Mouse (Mus musculus) thymus, postnatal 4 days (tissue): Measurements from ENCODE around the gene Ift43.

Source experiments
- DNase-seq: peaks from one replicate; pipeline ENCODE4 v3.0.0; 2021

Gene Ift43

DNA sequence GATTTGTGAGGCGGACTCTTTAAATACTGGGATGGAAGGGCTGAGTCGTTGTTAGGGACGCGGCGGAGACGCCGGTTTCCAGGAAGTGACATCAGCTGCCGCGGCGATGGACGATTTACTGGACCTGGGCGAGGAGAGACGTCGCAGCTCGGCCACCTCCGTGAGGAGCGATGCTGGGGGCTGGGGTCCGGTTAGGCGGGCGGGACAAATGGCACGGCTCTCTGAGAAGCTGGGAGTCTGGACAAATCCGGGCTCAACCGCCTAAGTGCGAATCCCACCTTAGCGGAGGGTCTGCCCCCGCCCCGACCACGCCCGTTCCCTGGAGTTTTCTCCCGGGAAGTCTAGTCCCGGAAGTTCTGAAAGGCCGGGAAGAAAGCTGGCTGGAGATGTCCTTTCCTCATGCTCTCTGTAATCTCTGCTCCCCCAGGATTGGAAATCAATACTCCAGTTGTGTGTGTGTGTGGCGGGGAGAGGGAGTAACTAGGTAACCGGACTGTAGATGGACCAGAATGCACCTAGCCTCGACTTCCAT is at the start of gene Ift43:
Ift43 (plus strand) TSS at position 61 of the 532 bp plus-strand sequence.
- DNase-seq, result peak; percentile 49

DNA sequence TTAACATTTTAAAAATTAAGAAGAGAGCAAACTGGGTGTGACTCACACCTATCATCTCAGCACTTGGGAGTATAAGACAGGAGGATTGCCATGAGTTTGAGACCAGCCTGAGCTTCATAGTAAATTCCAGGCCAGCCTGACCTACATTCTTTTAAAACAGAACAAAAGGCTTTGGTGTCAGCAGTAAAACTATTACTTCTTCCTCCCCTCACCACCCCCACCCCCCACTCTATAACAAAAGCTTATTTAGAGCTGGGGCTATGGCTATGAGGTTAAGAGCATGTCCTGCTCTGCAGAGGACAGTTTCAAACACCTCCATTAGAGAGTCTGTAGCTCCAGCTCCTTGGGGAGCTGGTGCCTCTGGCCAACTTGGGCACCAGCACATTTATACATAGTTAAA is 46.8 kb upstream of the Ift43 start:
- DNase-seq, result no peak

DNA sequence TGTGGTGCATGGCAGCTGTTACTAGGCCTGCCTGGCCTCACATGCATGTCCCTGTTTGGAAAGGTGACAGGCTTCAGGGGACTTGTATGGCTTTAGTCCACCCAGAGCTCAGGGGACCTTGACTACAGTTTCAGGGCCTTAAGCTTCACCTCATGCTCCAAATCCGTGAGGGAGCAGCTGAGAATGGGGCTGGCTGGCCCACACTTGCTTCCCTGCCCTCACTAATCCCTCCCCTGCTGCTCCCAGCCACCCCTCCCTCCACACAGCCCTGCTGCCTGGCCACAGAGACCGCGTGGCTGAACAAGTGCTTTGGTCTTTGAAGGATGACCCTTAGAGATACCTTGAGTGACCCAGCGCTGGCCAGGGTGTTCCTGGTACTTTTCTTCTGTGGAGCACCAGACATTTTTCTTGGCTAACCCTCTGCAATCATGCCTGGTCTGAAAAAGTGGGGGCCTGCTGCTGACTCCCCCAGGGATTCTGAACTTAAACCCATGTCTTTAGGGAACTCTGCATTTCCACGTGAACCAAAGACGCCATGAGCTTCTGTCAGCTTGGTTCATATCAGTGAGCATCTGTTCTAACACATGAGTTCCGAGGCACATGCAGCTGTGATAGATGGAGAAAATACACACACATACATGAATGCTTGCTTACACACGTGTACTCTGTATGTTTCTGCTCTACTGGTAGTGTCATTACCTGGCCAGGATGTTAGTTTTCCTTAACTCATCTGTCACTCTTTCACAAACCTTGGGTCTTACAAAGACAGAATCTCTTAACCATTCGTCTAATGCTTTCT is 45.8 kb upstream of the Ift43 start:
- DNase-seq, result no peak

DNA sequence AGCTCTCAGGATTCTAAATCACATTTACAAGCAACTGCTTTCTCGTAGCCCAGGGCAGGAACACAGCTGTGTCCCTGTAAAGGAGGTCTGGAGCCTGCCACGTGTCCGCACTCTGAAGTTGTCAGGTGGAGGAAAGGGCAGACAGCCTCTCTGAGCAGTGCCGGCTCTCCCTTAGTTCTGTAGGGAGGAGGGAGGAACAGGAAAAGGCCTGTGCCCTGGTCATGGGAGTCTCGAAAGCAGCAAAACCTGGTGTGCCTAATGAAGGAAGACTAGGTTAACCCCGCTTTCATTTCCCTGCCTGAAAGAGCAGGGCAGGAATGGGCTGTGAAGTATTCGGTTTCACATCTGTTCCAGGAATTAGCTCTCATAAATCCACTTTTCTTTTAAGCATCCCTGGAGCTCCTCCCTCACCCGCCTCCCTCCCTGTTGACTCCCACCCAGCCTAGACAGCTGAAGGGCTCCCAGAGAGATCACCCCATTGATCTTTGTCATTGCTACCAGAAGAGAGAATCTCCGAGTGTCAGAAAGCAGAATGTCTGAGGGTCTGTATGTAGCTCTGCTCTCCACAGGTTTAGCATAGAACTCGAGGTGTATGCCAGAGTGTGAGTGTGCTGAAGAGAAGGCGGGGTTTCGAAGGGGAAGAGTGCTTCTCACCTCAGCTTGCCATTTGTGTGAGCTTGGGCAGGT is 45.0 kb upstream of the Ift43 start:
- no peak for DNase-seq

DNA sequence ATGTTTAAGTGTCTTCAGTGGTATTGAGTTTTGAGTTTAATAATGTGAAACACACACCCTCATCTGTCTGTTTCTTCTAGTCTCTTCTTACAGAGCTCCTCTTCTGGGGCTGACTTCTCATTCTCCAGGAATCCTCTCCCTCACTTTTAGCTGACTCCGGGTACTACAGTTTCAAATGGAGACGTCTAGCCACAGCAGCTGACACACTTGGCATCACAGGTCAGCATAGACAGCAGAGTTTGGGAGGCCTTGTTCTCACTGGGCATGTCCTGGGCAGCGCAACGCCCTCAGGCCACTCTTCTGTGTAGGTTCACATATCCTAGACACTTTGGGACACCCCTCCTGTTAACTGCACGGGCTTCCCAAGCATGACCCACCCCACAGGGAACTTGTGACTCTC is 43.3 kb upstream of the Ift43 start:
- DNase-seq, result no peak

DNA sequence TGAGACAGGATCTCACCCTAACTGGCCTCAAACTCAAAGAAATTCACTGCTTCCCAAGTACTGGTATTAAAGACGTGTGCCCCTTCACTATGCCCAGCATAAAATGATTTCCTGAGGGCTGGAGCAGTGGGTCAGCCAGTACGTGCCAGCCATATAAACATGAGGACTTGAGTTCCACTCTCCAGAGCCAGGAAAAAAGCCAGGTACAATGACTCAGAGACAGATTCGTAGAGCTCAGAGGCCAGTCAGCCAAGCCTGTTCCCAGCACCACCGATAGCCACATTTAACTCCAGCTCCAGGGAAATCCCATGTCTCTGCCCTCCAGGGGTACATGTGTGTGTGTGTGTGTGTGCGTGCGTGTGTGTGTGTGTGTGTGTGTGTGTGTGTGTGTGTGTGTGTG is 42.6 kb upstream of the Ift43 start:
- no peak for DNase-seq

DNA sequence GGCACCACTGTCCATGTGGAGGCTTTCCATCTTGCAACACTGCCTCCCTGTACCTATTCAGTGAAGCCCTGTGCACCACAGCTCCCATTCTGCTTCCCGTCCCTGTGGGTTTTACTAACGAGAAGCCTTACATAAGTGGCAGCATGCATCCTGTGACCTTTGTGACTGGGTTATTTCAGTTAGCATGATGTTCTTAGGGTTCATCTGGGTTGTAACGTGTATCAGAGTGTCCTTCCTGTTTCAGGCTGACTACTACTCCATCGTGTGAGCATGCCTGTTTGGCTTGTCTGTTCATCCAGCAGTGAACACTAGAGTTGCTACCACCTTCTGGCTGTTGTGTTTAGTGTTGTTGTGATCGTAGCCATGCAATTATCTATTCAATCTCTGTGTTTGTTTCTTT is 36.2 kb upstream of the Ift43 start:
- DNase-seq, result no peak

DNA sequence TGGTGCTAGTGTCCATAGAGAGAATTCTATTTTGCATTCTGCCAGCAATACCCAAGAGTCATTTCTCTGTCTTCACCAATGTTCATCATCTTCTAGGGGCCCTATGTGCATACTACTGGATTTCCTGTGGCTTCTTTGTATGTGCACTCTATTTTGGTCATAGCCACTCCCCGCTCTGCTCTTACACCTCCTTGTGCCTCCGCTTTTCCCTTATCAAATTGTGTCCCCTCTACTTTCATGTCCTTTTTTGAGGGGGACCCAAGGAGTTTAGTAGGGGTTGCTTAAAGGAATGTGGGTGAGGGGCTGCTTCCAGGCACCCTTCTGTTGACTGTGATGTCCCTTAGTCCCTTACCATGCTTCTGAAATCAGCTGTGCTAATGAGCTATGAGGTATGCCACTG is 35.6 kb upstream of the Ift43 start:
- no peak for DNase-seq

DNA sequence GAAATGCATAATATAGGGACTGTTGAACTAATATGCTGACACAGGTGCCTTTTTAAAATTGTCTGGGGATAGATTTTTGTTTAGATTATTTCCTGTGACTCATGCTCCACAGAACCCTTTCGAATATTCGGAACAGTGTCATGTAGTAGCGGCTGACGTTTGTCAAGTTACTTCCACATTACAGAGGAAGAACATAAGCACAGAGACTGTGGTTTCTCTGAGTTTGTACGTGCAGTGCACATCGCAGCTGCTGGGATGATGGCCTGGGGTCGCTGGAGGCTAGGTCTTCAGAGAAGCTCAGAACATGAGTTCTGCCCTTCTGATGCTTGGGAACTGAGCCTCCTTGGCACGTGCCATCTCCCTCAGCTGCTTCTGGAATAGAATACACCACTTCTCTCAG is 35.0 kb upstream of the Ift43 start:
- DNase-seq, result peak; percentile 40

DNA sequence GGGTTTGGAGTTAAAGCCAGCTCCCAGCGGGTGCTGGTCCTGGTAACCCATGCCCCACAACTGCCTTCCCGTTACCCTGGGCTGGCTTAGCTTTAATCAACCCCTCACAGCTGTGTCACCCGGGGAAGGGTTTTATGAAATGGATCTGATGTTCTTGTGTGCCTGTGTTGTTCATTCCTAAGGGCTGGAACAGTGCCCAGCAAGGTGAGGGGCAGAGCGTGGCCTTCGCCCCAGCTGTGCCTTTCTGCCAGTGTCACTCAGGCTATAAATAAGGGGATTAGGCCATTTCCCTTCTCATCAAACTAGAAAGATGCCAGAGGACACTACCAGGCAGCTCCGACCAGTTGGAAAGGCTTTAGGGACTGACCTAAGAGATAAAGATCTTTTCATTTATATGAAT is 32.5 kb upstream of the Ift43 start:
- no peak for DNase-seq

DNA sequence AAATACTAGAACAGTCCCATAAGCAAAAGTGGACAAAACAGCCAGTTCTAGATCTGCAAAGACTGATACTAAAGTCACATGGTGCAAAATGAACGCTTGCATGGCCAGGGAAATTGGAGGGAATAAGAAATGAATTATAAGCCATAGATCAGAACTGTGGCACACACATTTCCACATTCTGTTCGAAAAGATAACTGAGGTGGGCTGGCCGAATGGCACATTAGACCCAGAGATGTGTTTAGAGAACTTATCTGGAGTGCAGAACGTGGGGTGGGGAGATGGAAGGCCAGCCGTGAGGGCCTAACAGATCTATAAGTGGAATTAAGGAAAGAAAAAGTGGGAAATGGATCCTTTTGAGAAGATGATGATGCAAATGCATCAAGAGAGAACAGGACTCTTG is 30.9 kb upstream of the Ift43 start:
- no peak for DNase-seq

DNA sequence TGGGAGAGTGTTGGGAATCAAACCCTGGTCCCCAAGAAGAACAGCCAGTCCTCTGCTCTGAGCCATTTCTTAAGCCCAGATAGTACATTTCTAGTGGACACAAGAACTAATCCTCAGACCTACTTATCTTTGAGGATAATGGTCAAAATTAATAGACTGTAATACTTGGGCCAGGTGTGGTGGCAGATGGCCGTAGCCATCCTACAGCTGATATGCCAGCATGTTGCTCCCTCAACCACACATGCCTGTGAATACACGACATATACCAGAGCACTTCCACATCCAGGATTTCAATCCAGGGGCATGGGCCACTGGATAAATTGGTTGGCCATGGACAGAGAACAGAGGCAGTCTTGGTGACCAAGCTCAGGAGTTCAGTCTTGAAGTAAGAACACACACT is 27.0 kb upstream of the Ift43 start:
- DNase-seq, result no peak

DNA sequence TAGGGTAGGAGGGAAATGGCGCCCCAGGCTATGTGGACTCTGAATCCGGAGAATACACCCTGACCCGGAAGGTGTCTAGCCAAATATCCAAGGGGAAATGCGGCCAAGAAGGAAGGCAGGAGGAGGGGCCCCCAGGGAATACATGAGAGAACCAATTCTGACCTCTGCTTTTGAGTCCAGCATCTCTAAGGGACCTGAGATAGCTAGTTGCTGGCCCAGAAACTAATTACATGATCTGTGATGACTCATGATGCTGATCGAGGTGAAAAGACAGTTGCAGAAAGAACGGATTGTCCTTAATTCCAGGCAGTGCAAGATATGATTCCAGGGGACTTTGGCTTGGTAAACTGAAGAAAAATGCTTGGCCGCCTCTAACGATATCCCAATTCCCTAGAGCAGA is 25.4 kb upstream of the Ift43 start:
- DNase-seq, result no peak

DNA sequence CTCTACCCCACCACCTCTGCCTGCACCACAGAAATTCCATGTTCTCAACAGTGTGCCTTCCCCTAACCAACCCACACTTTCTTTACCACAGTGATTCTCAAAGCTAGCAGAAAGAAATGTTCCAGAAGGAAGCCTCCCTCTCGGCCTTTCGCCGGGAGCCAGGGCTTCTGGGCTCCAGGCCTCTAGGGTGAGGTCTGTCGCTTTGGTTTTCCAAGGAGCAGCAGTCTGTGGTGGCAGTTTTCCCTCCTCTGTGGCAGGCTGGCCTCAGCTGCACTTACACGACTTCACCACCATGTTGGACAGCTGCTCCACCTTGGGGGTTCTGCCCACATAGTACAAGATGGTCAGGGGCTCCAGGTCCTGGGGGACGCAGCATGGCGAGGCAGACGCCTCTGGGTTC is 24.8 kb upstream of the Ift43 start:
- no peak for DNase-seq

DNA sequence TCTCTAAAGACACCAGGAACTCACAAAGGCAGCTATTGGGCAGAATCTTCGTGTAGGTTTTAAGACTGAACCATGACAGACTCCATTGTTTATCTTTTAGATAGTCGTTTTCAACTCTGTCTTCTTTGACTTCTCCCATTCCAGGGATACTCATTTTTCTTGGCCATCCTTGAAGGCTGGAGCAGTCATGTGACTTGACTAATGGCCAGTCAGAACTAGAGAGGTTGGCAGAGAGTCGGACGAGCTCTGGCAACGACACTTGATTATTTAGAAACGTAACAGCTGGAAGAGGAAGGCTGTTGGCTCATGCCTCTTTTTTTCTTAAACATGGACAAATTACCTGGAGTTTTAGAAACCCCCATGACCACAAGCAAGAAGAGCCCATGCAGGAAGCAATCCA is 23.0 kb upstream of the Ift43 start:
- no peak for DNase-seq

DNA sequence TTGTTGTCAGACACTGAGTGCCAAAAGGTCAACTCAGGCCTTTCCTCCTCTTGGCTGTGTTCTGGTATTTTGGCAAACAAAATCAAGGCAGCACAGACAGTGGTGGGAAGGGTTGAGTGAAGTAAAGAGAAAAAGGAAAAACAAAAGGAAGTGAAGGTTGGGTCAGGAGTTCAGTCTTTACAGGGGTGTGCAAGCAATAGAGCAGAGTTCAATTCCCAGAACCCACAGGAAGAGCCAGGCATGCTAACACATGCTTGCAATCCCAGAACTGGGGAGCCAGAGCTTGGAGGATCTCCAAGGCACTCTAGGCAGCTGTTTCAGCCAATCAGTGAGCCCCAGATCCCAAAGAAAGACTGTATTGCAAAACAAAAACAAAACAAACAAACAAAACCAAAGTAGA is 17.5 kb upstream of the Ift43 start:
- no peak for DNase-seq

DNA sequence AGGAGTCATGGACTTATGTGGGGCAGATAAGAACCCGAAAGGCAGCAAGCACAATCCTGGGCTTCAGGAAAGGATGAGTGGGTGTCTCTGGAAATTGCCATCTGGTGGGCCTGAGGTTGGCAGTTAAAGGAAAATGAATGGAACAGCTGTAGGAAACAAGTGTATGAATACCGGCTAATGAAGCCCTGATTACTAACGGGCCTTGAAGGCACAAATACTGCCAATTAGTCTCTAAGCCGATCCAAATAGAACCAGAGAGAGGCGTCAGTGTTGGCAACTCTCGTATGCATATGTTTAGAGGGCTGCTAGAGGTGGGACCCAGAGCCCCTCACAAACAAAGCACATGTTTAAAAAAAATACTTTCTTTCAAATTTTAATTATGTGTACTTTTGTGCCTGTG is 10.9 kb upstream of the Ift43 start:
- no peak for DNase-seq

DNA sequence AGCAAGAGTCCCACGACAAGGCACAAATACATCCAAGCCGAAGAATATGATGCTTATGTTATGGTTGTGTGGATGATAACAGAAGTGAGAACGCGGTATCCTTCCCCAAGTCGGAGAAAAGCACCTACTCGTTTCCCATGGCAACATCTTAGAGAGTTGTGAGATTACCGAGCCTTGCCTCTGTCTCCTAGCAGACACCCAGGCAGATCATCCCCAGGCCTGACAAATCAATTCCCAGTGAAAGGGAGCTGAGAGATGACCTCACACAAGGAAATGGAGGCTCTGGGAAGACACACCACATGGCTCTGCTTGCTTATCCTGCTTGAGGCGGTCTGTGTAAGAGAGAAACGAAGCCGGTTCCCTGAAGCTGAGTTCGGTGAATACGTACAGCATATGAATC is 7.7 kb upstream of the Ift43 start:
- no peak for DNase-seq

DNA sequence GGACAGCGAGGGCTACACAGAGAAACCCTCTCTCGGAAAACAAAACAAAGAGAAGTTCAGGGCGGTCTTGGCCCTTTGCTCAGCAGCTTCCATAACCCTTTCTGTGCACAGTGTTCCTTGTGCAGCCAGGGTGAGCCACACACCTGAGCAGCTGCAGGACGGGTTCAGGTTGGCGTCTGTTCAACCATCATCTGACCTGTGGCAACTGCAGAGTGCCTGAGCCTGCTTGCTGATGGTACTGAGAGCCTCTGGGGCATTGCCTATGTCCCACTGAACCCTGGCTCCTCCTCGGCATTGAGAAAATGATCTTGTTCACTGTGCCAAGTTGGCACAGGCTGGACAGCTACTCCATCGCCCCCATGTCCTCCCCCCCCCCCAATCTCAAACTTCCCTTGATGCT is 7.0 kb upstream of the Ift43 start:
- no peak for DNase-seq

DNA sequence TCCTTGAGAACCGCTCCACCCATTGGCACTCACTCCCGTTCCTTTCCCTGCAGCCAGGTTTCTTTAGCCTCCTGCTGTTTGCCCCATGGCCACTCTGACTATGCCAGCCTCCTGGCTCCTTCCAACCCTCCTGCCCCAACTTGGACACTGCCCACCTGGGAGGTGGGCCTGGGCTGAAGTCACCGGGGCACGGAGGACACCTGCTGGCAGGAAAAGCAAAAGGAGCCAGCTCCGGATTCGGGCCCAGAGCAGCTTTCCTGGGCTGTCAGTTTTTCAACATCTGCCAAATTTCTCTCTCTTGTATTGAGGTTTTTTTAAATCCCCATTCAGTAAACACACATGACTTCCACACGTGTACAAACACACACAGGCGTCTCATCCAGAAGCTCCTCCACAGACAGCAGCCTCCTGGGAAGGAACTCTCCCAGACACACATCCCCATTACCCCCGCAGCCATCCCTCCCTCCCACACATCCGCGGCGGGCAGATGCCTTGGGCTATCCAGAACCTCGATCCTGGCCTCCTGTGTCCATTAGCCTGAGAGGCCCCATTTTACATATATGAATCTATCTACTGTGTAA is 5.9 kb upstream of the Ift43 start:
- peak; percentile 20 for DNase-seq

DNA sequence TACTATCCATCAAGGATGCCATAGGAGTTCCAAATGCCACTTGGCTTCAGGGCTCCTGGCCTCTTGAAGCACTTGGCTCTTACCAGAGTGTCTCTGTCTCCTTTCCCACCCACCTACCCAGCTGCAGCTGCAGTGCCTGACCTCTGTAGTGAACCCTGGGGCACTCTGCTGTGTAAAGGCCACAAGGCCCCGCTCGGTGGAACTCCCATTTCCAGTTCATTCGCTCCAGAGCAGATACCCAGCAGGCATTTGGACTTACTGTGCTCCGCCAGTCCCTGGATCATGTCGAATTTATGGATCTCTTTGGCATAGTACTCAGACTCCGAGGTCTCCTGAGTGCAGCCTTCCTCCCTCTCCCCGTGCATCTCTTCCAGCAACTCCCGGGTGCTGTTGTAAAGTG is 5.0 kb upstream of the Ift43 start:
- DNase-seq, result no peak

DNA sequence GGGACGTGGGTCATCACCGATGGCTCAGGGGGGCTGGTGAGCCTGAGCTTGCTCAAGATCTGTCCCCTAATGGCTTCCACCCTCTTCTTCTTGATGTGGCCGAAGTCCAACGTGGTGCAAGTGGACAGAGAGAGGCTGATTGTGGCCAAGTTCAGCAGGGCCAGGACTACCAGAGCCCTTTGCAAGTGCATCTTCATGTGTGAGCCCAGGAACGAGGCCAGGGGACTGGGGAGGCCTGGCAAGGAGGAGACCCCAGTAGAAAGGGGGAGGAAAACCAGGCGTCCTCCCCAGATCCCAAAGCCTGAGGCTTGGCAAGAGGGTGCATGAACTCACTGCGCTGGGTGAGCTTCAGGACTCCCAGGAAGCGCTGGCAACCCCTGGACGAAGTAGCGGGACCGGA is 4.6 kb upstream of the Ift43 start:
- no peak for DNase-seq

DNA sequence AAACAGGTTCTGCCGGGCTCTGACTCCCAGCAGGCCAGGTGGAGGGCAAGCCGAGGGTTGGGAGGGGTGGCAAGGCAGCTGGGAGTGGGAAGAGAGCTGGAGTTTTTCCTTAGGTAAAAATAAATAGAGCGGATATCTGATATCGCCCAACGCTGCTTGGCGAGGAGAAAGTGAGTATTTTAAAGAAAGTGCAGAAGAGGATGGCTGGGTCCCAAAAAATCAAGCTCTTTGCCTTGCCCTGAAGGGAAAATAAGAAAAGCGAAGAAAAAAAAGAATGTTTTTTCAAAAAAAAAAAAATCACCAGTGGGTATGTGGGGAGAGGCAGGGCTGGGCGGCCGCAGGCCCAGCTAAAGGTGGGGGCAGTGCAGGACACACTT is 4.2 kb upstream of the Ift43 start:
- no peak for DNase-seq

DNA sequence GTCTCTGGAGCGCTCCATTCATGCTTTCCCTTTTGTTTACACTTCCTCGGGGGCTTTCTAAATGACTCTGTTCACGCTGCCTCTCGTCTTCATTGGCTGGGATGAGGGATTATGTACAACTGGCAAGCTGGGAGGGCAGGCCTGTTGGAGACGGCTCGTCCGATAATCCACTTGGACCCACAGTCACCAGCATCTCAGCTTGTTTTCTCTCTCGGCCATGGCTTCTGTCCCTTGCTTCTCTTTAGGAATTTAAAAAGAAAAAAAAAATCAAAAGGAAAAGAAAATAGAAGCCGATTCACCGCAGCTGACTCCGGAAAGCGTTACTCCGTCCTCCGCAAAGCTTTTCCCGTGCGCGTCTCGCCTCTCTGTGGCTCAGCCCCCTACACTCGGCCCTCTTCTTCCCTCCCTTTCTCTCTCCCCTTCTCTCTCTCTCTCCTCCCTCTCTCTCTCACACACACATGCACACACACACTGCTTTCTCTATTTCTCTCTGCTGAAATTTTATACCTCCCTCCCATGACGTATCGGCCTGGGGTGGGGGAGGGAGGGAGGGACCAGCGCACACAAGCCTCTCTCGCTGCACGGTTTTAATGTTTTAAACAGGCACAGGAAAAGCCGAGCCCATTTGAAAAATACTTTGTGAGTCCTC is 3.7 kb upstream of the Ift43 start, which contains the start of gene Tgfb3:
Tgfb3 (minus strand) TSS at position 489 of the 649 bp plus-strand sequence.
- peak; percentile 45 for DNase-seq
